Mouse (Mus musculus): ENCODE data around the gene Cd200r2. TPM values are rescaled to one million over a fixed set of nuclear protein-coding genes. Genes with fewer than 3 reads are reported as not detected.
"Not testable (repeated sequence)": the region's sequence is repeated elsewhere in the genome, so short reads cannot be mapped to it uniquely, and the experiment has no call there.

Cd200r2 gene
- not detected in 2 replicates for polyA plus RNA-seq (2014; fragmentation: Nextera tagmentation; extraction: Ambion mirVana)

DNA sequence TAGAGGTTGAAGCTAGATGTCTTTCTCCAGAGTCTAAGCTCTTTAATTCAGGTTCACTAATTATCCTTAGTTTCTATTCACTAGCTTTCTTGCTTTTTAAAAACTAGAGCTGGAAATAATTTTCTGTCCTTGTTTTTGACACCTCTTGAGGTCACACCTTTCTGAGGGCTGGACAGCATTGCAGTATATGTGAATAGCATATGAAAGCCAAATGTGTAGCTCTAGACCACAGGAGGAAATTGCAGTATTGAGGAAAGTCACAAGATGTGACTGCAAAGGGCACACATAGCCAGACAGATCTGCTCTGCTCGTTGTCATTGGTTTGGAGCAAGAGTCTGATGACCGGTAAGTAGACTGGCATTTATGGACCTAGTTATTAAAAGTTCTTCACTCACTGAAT lies at the start of gene Cd200r2:
Cd200r2 (plus strand) TSS at position 301 of the 400 bp plus-strand sequence.
- no peak within 1 kb of the TSS for H3K4me2 ChIP-seq
- no peaks in the 10 kb centered on the region for H3K27me3 ChIP-seq (ENCODE audit: insufficient read depth, low read length)
- no peaks in the 10 kb centered on the region for H3K36me3 ChIP-seq (ENCODE audit: insufficient read depth)
- no peak within 1 kb of the TSS for H3K9ac ChIP-seq
- H3K4me3 ChIP-seq (ENCODE audit: low read depth, low read length), result no peak within 1 kb of the TSS
- TF ChIP-seq CTCF (IDR thresholded peaks at IDR 0.05; ENCODE audit: low read depth), result no peak
- H3K9me3 ChIP-seq (ENCODE audit: low read depth, low read length), result no peaks in the 10 kb centered on the region
- no peak within 1 kb of the TSS for H3K27ac ChIP-seq (ENCODE audit: low read depth)
- no peaks in the 10 kb centered on the region for H3K4me1 ChIP-seq (ENCODE audit: insufficient read depth)
- no peak for DNase-seq
- WGBS, result 82% methylated on average over 2 of the region's 2 CpGs
- ATAC-seq (ENCODE audit: insufficient read depth), result no peak

- ATAC-seq (ENCODE audit: insufficient read depth), result no peak
- DNase-seq, result no peak
- Histone ChIP-seq H3K4me2 (no peak overlapping the region), H3K4me3 (ENCODE audit: low read depth, low read length) (no peak overlapping the region), H3K4me1 (ENCODE audit: insufficient read depth) (no peaks in the 10 kb centered on the region), H3K36me3 (ENCODE audit: insufficient read depth) (no peaks in the 10 kb centered on the region), H3K9ac (no peak overlapping the region), H3K27ac (ENCODE audit: low read depth) (no peak overlapping the region), H3K9me3 (ENCODE audit: low read depth, low read length) (no peaks in the 10 kb centered on the region), H3K27me3 (ENCODE audit: insufficient read depth, low read length) (no peaks in the 10 kb centered on the region)
- WGBS, result 21% methylated on average over 1 of the region's 1 CpGs
- TF ChIP-seq CTCF (IDR thresholded peaks at IDR 0.05; ENCODE audit: low read depth), result no peak
Observed at GRCm38 (mm10) chr16:44818010-44818409, 48.9 kb upstream of the Cd200r2 start.

DNA sequence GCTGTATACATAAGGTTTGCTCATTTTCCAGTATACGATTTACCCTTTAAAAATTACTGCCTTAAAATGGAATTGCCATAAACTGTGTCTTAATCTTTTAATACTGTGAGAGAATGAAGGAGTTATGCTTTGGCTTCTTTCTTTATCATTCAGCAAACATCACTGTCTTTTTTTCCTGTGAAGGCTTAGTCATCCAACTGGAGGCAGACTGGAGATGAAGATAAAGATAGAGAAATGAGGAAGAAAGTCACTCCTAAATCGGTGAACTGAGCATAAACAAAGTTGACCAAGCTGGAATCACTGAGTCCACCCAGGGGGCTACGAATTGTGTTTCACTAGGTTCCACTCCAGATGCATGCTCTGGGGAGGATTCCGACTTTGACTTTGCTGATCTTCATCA lies 46.4 kb upstream of the Cd200r2 start:
- DNase-seq (no peak), ATAC-seq (ENCODE audit: insufficient read depth) (no peak)
- no peak overlapping the region for H3K27ac ChIP-seq (ENCODE audit: low read depth)
- H3K4me2 ChIP-seq, result no peak overlapping the region
- no peaks in the 10 kb centered on the region for H3K36me3 ChIP-seq (ENCODE audit: insufficient read depth)
- H3K4me3 ChIP-seq (ENCODE audit: low read depth, low read length), result no peak overlapping the region
- 71% methylated on average over 4 of the region's 4 CpGs for WGBS
- TF ChIP-seq CTCF (IDR thresholded peaks at IDR 0.05; ENCODE audit: low read depth), result no peak
- H3K9me3 ChIP-seq (ENCODE audit: low read depth, low read length), result no peaks in the 10 kb centered on the region
- no peak overlapping the region for H3K9ac ChIP-seq
- H3K27me3 ChIP-seq (ENCODE audit: insufficient read depth, low read length), result no peaks in the 10 kb centered on the region
- no peaks in the 10 kb centered on the region for H3K4me1 ChIP-seq (ENCODE audit: insufficient read depth)

DNA sequence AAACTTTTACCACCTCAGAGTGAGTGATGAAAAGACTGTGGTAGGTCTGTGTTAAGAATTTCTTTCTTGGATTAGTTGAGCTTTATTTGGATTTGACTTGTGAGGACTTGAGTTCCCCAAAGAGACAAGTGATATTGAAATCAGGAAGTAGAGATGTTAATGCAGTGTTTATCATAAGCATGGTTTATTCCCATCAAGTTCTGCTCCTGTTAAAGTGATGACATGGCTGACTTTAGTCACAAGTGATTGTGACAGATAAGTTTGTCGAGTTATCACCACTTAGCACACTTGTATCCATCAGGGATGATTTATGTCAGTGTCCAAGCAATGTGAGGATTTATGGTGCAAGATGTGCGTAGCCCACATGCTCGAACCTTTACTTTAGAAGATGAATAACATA lies 34.6 kb upstream of the Cd200r2 start:
- no peak for TF ChIP-seq CTCF (IDR thresholded peaks at IDR 0.05; ENCODE audit: low read depth)
- no peak overlapping the region for H3K9ac ChIP-seq
- WGBS, result 29% methylated on average over 3 of the region's 3 CpGs
- ATAC-seq (ENCODE audit: insufficient read depth) (no peak), DNase-seq (no peak)
- no peak overlapping the region for H3K4me2 ChIP-seq
- H3K9me3 ChIP-seq (ENCODE audit: low read depth, low read length), result no peaks in the 10 kb centered on the region
- H3K4me1 ChIP-seq (ENCODE audit: insufficient read depth), result no peaks in the 10 kb centered on the region
- H3K27me3 ChIP-seq (ENCODE audit: insufficient read depth, low read length), result no peaks in the 10 kb centered on the region
- H3K36me3 ChIP-seq (ENCODE audit: insufficient read depth), result no peaks in the 10 kb centered on the region
- H3K4me3 ChIP-seq (ENCODE audit: low read depth, low read length), result no peak overlapping the region
- no peak overlapping the region for H3K27ac ChIP-seq (ENCODE audit: low read depth)

- ATAC-seq (ENCODE audit: insufficient read depth); DNase-seq; H3K4me1 ChIP-seq (ENCODE audit: insufficient read depth); H3K9me3 ChIP-seq (ENCODE audit: low read depth, low read length); H3K9ac ChIP-seq; H3K27ac ChIP-seq (ENCODE audit: low read depth); H3K4me3 ChIP-seq (ENCODE audit: low read depth, low read length); H3K27me3 ChIP-seq (ENCODE audit: insufficient read depth, low read length); H3K4me2 ChIP-seq; H3K36me3 ChIP-seq (ENCODE audit: insufficient read depth): not testable (repeated sequence)
- 32% methylated on average over 2 of the region's 2 CpGs for WGBS
Observed at GRCm38 (mm10) chr16:44833189-44833588, 33.7 kb upstream of the Cd200r2 start.

DNA sequence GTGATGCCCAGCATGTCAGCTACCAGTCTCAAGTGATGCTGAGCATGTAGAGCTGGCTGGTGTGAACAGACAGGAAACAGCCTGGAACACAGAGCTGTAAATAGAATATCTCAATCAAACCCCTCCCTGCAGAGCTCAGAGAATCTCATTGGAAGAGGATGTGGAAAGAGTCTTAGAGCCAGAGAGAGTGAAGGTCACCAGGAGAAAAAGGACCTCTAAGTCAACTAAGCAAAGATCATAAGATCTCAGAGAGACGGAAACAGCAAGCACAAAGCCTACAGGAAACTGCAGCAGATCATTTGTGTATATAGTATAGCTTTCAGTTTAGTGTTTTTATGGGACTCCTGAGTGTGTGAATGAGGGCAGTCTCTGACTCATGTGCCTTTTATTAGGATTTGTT lies 8.3 kb downstream of the Cd200r2 start:
- no peak for TF ChIP-seq CTCF (IDR thresholded peaks at IDR 0.05; ENCODE audit: low read depth)
- H3K27me3 ChIP-seq (ENCODE audit: insufficient read depth, low read length), result no peaks in the 10 kb centered on the region
- peak; percentile 49; the same call in 1 of the 2 replicates for ATAC-seq (ENCODE audit: insufficient read depth)
- 39% methylated on average over 1 of the region's 1 CpGs for WGBS
- H3K4me3 ChIP-seq (ENCODE audit: low read depth, low read length), result no peak overlapping the region
- H3K9me3 ChIP-seq (ENCODE audit: low read depth, low read length), result no peaks in the 10 kb centered on the region
- no peaks in the 10 kb centered on the region for H3K36me3 ChIP-seq (ENCODE audit: insufficient read depth)
- H3K4me1 ChIP-seq (ENCODE audit: insufficient read depth), result no peaks in the 10 kb centered on the region
- no peak overlapping the region for H3K9ac ChIP-seq
- H3K27ac ChIP-seq (ENCODE audit: low read depth), result no peak overlapping the region
- no peak overlapping the region for H3K4me2 ChIP-seq
- DNase-seq, result peak; percentile 49

DNA sequence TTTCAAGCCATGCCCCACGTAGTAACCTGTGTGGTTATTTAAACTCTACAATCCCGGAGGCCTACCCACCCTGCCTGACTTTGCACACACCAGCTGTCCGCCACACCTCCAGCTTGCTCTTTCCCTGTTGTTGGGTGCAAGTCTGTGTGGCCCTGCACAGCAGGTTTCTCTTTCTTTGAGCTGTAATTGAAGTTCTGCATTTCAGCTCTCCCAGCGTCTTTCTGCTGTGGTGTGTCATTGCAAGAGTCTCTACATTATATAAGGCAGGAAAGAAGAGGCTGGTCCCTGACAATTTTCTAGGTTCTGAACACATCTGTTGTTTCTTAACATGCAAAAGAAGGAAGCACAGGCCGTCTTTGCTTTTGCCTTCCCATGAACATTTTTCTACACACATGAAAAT lies 9.7 kb downstream of the Cd200r2 start:
- no peak overlapping the region for H3K9ac ChIP-seq
- no peak overlapping the region for H3K27ac ChIP-seq (ENCODE audit: low read depth)
- TF ChIP-seq CTCF (IDR thresholded peaks at IDR 0.05; ENCODE audit: low read depth), result no peak
- H3K4me1 ChIP-seq (ENCODE audit: insufficient read depth), result no peaks in the 10 kb centered on the region
- no peak for DNase-seq
- no peak overlapping the region for H3K4me3 ChIP-seq (ENCODE audit: low read depth, low read length)
- no peaks in the 10 kb centered on the region for H3K9me3 ChIP-seq (ENCODE audit: low read depth, low read length)
- ATAC-seq (ENCODE audit: insufficient read depth), result no peak
- H3K27me3 ChIP-seq (ENCODE audit: insufficient read depth, low read length), result no peaks in the 10 kb centered on the region
- H3K36me3 ChIP-seq (ENCODE audit: insufficient read depth), result no peaks in the 10 kb centered on the region
- 66% methylated on average over 5 of the region's 5 CpGs for WGBS
- no peak overlapping the region for H3K4me2 ChIP-seq

DNA sequence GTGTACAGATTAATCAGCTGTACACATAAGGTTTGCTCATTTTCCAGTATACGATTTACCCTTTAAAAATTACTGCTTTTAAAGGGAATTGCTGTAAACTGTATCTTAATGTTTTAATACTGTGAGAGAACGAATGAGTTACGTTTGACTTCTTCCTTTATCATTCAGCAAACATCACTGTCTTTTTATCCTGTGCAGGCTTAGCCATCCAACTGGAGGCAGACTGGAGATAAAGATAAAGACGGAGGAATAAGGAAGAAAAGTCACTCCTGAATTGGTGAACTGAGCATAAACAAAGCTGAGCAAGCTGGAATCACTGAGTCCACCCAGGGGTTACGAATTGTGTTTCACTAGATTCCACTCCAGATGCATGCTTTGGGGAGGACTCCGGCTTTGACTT lies 10.7 kb downstream of the Cd200r2 start:
- no peak overlapping the region for H3K4me2 ChIP-seq
- no peak overlapping the region for H3K9ac ChIP-seq
- H3K4me3 ChIP-seq (ENCODE audit: low read depth, low read length), result no peak overlapping the region
- no peaks in the 10 kb centered on the region for H3K27me3 ChIP-seq (ENCODE audit: insufficient read depth, low read length)
- DNase-seq (no peak), ATAC-seq (ENCODE audit: insufficient read depth) (no peak)
- H3K36me3 ChIP-seq (ENCODE audit: insufficient read depth), result no peaks in the 10 kb centered on the region
- no peak for TF ChIP-seq CTCF (IDR thresholded peaks at IDR 0.05; ENCODE audit: low read depth)
- no peaks in the 10 kb centered on the region for H3K9me3 ChIP-seq (ENCODE audit: low read depth, low read length)
- H3K4me1 ChIP-seq (ENCODE audit: insufficient read depth), result no peaks in the 10 kb centered on the region
- no peak overlapping the region for H3K27ac ChIP-seq (ENCODE audit: low read depth)
- WGBS, result 68% methylated on average over 6 of the region's 6 CpGs
